Mouse (Mus musculus): ENCODE data around the gene Tspan18.

The Tspan18 gene

DNA sequence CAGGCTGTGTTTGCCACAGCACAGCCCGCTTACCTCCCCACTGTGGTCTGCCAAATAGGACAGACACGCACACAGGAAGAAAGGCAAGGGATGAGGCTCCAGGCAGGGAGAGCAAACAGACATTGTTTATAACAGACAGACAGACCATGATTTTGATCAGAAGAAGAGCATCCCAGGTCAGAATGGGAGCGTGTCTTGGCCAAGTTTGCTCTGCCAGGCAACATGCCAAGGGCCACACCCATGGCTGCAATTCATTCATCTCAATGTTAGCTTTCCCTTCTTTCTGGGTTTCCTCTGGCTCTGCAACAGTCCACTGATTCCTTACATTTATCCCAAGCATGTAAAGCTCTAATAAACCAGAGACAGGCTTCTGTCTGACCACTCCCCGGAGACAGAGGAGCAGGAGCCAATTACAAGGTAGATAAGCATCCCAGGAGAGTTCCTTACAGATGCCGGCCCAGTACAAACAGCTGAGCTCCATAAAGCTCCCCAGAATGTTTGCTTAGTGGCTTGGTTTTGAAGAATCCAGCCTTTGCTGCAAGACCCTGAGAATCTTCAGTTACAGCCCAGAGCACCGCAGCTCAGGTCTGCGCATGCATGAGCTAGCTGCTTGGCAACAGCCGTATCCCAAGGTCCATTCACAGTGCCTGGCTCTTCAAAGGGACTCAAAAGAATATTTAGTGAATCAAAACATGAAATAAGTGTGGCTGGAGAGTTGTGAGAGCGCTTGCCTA is 5.2 kb upstream of the Tspan18 start:
- peak in 1 of 2 experiments; percentile 20 for DNase-seq

DNA sequence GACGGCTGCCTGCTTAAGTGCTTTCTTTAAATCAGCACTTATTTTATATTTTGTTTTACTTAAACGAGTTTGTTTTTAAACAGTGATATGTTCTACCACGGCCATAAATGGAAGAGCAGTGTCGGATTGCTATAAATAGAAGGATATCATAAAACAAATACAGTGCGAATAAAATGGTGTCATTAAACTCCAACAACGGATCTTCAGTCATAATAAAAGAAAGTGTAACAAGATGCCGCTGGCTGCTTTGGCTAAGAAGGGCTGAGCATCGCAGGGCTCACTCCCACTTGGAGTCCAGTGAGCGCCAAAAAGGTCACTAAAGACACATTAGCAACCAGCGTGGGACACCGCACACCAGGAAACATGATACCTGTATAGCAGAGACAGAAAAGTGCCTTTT is 1.7 kb upstream of the Tspan18 start:
- DNase-seq, result no peak

DNA sequence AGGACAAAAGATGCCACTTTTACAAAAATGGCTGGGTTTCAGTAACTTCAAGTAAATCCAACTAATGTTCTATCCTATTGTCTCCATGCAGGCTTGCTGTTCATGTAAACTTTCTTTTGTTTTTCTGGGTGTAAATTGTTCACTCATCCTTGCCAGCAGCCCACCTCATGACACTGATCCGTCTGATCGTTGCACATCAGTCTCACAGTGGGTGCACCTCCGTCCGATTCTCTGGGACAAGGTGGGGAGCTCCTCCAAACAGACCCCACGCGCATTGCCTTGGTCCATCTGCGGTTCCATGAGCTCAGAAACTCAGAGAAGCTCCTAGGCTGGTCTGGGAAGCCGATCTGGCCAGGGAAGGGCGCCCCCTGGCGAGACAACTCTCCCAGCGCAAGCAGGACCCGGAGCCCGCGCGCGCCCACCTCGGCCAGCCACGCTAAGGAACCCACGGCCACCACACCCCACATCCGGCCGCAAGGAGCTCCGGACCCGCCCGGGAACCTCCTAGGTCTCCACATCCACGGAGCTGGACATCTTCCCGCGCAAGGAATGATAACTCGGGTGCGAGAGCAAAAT is 976 bp downstream of the Tspan18 start:
- DNase-seq, result peak; percentile 95 to 96

DNA sequence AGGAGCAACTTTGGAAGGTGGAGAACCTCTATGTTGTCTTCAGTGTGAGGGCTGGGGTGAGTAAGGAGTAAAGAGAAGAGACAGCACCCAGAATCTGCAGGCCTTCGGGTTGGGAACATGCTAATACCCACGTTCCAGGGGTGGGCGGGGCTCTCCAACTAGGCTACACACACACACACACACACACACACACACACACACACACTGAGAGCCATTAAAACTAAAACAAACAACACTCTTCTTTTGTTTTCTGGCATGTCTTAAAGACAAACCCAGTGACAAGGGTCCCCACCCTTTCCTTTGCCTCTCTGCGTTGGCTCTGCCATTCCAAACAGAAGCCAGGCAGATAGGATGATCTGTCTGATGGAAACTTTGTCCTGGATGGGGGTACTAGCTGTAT is 2.0 kb downstream of the Tspan18 start:
- DNase-seq, result no peak

DNA sequence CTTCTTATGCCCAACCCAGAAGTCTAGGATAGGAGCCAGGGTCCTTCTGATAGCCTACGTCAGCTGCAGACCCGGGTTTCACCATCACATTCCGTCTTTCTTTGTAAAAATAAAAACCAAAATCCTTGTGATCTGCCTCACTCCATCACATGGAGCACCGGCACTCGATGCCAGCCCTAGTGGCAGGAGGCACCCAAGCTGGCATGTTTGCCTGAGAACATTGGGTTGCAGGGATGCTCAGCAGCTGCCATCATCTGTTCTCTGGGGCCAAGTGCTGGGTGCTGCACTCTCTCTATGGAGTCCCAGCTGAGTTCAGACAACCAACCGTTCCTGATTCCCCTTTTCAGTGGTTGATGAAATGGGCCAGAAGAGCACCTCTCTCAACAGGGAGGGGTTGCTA is 3.2 kb downstream of the Tspan18 start:
- peak in 1 of 2 experiments; percentile 19 for DNase-seq

DNA sequence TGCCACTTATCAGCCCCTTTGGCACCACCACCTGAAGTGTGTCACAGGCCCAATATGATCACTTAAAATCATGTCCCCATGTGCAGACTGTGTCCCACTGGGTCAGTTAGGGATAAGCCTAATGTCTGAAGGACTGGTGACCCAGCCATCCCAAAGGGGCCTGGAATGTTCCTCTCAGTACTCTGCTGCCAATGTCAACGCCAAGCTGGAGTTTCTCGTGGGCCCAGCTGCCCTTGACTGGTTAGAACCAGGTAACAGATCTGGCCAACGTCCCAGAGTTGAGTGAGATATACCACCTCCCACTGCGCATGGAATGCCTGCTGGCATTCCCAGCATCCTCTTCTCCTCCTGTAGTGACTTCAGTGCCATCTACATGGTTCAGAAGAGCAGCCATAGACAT is 5.2 kb downstream of the Tspan18 start:
- peak in 1 of 2 experiments; percentile 20 for DNase-seq

DNA sequence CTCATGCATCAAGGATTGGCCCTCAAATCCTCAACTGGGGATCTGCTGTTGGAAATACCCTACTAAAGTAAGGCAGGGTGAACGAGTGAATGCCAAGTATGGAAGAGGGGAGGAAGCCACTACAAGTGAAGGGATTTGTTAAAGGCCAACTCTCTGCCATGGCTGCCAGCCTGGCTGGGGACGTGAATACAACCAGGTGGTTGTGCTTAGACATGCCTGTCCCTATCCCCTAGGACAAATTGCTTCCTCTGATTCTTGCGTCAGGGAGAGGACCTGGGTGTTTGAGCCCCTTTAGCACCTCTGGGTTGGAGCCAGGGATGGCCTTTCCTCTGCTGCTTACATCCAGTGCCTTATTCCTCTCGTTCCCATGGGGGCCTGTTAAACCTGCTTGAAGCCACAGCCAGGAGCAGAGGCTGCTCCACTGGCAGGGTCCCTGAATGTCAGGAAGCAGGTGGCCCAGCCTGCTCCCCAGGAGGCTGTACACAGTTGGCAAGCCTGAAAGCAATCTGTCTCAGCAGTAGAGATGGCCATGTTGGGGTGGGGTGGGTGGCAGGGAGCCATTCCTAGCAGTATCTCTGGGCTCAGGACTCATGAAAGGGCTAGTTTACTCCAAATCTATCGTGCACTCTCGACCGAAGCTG is 6.3 kb downstream of the Tspan18 start:
- peak; percentile 49 to 53 for DNase-seq

DNA sequence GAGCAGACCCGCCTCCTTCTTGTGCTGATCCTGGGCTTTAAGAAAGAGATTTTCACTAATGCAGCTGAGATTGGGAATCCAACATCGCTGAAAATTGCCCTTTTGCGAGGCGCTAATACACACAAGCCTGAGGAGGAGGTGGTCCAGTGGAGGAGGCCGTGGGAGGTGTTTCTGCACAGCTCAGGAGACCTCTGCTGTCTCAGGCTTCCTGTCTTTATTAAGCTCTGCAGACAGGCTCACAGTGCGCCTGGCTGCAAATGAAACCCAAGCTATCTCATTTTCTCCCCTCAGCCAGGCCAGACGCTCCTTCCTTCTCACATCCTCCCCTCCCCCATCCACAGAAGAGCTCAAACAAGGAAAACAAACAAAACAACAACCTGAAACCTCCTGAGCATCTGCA is 9.6 kb downstream of the Tspan18 start:
- DNase-seq, result no peak

DNA sequence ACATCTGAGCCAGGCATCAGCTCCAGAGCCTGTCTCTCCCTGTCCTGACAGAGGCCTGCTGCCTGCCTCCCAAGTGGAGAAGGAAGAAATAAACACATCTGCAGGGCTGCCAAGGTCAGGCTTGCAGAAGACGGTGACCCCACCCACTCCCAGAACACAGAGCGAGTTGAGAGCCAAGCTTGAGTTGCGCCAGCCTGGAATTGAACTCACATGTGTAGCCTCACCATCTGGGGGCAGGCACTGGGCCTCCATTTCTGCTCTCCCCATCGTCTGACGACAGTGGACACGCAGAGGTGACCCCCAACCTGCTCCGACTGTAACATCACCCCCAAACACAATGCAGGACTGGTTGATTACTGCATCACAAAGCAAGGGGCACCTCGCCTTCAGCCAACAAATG is 12.4 kb downstream of the Tspan18 start:
- DNase-seq, result no peak

DNA sequence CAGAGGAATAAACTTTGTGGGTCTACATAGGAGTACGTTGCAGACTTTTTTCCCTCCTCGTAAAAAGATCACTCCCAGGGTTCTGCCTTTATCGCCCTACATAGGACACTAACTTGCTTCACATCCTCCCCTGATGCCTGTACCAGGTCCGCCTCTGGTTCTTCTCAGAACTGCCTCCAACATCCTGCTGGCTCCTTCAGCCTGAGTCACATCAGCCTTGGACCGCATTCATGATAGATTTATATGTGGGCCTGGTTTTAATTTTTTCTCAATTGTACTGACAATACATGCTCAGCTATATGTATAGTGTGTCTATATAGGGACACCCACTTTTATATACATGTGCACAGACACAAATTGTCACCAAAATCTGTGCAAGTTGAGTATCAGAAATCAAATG is 14.0 kb downstream of the Tspan18 start:
- no peak for DNase-seq

DNA sequence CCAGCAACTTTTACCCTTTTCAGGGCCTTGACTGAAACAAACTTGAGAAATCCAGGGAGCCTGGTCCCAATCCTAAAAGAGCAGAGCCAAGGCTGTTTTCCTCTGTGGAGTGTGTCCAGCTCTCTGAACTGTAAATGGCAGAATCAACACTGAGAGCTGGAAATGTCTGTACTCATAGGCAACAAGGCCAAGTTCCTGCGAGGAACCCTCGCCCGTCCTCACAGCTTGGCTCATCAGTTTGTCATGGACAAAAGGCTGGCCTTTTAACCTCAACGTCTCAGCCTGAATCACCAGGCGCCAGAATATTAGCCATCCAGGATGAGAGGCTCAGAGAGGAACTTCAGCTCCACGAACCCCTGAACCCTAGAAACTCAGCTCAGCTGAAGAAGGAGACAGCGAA is 14.7 kb downstream of the Tspan18 start:
- no peak for DNase-seq

DNA sequence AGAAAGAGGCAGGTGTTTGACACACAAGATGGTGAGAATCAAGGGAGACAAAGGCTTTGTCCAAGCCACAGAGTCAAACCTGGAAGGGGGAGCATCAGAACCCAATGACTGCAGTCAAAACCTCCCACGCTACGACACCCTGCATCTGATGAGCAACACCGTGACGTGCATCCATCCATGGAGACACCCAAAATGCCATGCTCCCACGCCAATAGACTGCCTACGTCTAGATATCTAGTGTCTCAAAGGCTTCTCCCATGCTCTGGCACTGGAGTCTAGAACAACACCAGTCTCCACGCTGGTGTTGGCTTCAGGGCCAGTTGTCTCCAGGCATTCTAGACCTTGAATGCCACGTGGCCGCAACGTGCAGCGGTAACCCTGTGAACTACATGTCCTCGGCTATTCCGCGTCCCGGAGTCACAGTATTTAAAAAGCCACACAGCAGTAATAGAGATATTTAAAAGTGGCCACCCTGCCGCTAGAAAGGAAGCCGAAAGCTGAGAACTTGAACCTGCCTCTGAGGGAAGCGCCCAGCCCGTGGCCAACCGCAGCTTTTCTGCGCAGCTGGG is 15.4 kb downstream of the Tspan18 start:
- no peak for DNase-seq

DNA sequence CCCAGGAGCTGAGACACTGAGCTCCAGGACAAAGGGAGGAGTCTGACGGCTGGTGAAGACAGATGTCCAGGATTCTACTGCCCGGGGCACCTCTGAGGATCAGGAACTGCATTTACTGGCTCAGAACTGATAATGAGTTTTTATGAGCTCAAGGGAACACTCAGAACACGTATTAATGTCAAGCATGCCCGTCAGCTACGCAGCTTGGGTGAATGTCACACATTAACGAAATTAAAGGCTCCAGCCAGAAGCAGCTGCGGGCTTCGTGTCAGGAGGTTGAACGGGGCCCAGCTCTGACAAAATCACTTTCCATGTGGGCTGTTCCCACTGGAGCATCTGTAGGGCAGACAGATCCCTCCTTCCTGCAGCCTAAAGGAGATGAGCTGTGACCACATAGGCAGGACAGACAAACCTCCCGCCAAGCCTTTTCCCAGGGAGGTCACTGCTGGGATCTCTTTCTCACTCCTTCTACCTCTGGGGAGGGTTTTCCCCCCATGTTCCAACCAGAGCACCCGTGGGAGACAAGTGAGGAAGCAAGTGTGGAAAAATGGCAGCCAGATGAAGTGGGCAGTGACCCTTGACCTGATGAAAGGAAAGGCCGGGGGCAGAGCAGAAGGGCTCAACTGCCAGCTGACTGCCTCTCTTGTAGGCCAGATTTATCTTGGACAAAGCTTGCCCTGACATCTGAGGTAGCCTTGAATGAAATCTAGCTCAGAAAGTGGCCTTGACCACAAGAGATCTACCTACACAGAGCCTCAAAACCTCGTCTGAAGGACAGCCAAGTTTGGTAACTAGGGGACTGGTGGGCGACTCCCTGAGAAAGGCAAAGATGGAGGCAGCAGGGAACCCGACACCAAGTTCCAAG is 20.3 kb downstream of the Tspan18 start:
- no peak for DNase-seq

DNA sequence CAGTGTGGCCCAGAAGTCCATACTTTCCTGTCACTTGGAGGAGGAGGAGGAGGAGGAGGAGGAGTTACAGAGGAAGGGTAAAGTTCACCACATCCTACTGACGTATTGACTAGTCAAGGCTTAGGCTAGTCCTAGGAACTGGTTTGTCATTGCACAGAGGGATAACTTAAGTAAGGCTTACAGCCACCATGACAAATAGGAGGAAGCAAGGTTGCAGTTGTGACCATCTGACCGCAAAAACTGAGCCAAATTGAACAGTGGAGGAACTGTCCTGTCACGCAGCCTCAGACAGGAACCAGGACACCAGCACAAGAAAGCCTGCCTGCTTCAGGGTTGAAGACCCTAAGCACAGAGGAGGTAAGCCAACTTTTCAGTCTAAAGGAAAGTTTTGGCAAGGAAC is 21.8 kb downstream of the Tspan18 start:
- no peak for DNase-seq

DNA sequence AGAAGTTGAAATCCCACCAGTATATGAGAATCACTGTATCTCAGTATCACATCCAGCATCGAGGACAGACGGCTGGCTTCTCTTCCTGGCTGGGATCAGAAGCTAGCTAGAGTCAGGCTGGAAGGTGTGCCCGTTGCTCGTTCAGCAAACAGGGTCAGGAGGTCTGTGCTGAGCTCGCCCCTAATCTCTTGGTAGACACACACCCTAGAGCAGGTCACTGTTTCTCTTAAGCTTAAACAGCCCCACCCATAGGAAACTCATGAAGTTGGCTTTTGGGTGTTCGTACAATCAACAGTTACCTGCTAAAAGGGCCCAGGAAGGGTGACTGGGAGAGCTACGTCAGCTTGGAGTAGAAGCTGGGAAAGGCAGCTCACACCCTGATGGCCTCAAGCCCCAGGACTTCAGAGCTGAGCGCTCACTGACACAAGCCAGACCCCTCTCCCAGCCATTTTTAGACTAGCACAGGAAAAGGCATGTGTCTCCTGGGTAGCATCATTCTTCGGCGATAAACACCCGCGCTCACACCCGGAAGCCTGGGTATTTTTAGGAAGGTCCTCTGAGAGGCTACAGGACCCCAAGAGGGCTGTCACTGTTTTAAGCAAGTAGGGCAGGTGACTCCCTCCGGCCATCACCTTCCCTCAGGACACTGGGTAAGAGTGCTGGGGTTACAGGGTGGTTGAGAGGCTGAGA is 24.4 kb downstream of the Tspan18 start:
- no peak for DNase-seq

DNA sequence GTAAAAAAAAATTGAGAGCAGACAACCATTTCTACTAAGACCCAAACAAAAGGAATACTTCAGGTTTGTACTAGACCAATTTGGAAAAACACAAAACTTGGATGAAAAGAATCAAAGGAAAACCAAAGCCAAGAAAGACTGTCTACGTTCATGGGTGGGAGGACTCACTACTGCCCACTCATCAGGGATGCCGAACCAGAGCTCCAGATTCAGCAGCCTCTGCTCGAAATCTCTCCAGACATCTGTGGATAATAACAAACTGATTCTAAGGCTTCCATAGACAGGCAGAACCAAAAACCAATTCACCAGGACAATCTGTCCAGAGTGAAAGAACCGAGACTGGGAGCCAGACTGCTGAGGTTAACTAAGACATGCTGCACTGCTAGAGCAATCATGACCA is 27.4 kb downstream of the Tspan18 start:
- no peak for DNase-seq

DNA sequence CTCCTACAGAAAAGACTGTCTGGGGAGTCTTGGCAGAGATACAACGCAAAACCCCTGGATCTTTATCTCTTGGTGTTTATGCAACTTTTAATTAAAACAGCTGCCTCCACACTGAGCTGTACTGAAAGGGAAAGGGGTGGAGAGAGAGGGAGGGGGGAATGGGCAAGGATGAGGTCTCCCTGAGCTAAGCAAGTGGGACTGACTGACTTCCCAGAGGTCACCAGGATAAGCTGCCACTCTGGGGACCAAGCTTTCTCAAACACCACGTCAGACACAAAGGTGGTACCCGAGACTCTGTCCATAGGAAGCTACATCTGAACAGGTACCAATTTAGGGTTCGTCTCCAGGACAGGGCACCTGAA is 30.1 kb downstream of the Tspan18 start:
- no peak for DNase-seq

DNA sequence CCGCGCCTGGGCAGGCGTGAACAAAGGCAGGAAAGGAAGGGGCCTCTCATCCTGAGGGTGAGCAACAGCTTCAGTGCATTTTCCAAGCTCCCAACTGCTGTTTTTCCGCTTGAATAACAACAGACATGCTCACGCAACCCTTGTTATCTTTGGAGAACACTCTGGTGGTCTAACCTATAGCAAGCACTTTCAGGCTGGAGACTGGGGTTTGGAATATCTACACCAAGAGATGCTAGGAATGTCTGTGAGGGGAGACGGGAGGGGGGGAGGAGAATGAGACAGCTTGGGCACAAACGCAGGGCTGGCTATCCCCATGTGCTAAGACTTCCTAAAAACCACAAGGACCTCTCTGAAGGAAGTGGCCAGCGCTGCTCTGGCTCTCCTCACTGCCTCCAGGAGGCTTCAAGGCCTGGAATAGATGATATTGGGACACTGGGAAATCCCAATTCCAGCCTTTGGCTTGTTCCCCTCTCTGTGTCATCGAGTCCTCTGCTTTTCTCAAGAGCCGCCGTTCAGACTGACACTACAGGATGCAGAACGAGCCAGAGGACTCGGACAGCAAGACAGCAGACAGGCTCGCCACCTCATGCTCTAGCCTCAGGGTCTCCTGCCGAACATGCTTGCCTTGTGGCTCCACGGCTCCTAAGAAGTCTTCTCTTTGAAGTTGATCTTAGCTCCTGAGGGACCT is 30.6 kb downstream of the Tspan18 start:
- no peak for DNase-seq

DNA sequence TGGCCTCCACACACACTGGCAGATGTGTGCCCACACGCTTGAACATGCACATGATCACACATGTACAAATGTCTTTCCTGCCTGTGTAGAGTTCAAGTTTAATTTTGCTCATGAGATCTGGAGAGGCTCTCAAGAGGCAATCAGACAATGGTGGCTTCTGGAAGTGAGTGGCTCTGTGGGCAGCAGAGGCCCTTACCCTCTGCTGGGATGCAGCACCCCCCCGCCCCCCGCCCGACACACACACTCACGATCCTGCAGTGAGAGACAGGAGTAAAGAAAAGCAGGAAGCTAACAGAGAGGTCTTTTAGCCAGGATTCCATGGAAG is 31.1 kb downstream of the Tspan18 start:
- no peak for DNase-seq

DNA sequence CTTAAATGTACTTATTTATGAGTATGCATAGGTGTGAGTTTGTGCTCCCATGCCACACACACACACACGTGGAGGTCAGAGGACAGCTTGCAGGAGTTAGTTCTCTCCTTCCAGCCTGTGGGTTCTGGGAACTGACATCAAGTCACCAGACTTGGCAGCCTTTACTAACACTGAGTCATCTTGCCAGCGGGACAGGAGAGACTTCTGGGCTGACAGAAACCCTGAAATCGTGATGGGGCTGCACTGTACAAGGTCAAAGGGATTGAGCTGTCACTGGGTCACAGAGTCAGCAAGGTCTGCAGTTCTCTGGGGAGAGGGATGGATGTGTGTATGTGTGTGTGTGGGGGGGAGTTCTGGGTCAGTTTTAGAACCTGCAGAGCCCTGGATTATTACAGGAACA is 36.6 kb downstream of the Tspan18 start:
- DNase-seq, result peak; percentile 61 to 63

DNA sequence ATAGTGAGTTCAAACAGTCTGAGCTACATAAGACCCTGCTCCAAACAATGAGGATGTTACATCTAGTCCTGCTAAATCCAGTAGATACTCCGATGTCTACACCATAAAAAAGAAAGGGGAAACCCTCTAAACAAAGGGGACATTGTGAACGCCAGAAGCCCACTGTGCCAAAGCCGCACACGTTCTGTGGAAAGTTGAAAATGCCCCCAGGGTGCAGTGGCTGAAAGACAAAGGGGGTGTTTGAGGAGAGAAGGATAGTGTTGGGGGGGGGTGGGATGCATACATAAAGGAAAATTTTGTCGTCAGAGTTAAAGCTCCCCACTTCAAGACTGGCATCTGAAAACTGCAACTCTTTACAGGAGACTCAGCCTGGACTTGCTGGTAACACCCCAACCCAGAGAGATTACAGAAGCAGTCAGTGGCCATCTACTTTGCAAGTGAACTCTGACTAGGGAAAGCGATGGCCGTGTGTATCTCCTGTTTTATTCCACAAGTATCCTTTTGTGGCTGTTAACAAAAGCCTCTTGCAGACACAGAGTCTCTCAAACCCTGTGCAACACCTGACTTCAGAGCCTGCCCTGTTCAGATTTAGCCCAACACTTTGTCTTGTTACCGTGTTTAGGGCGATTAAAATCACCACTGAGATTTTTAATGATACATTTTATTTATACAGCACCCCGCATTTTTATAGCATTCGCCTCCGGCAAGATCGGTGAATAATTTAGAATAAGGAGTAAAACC is 42.9 kb downstream of the Tspan18 start:
- no peak for DNase-seq

All from cerebellum, postnatal 14 days (tissue).